Mouse (Mus musculus) lung, postnatal 0 days (tissue): Measurements from ENCODE around the gene Hmgb1. TPM values are rescaled to one million over a fixed set of nuclear protein-coding genes. Genes with fewer than 3 reads are reported as not detected.

ENCODE experiments used
- ATAC-seq: fragments of 200-750 bp; cut with Nextera tagmentation; 2 replicates; pipeline ENCODE4 v1.8.0; 2017; ENCODE audit warnings: moderate library complexity
- DNase-seq: peaks from one replicate; pipeline ENCODE4 v3.0.0-alpha.2; 2016; ENCODE audit warnings: low spot score
- H3K27ac ChIP-seq: fragments of 300-500 bp; sonication (generic); 2 replicates; pipeline ENCODE4 v1.5.1; 2014; ENCODE audit warnings: antibody characterized with exemption, mild to moderate bottlenecking, low read length, mixed read lengths
- H3K27me3 ChIP-seq: fragments of 300-500 bp; sonication (generic); replicated peaks from 2 replicates; pipeline ENCODE4 v1.6.1; 2014; ENCODE audit warnings: low read length, mixed read lengths; ENCODE audit not compliant: insufficient read depth
- H3K36me3 ChIP-seq: fragments of 300-500 bp; sonication (generic); 2 replicates; pipeline ENCODE4 v1.6.1; 2014; ENCODE audit warnings: low read length, mixed read lengths; ENCODE audit not compliant: insufficient read depth
- H3K4me1 ChIP-seq: fragments of 300-500 bp; sonication (generic); 2 replicates; pipeline ENCODE4 v1.6.1; 2014; ENCODE audit warnings: antibody characterized with exemption, low read depth, low read length, mixed read lengths; ENCODE audit not compliant: insufficient read depth
- H3K4me2 ChIP-seq: fragments of 300-500 bp; sonication (generic); replicated peaks from 2 replicates; pipeline ENCODE4 v1.6.1; 2014; ENCODE audit warnings: low read depth, mild to moderate bottlenecking, low read length, moderate library complexity, mixed read lengths
- H3K4me3 ChIP-seq: fragments of 300-500 bp; sonication (generic); 2 replicates; pipeline ENCODE4 v1.5.1; 2014; ENCODE audit warnings: low read depth, low read length
- H3K9ac ChIP-seq: fragments of 300-500 bp; sonication (generic); replicated peaks from 2 replicates; pipeline ENCODE4 v1.6.1; 2014; ENCODE audit warnings: low read depth, mild to moderate bottlenecking
- H3K9me3 ChIP-seq: fragments of 300-500 bp; sonication (generic); 2 replicates; pipeline ENCODE4 v1.6.1; 2016; ENCODE audit warnings: low read length, mixed read lengths
- CTCF ChIP-seq: IDR thresholded peaks from 2 replicates; pipeline ENCODE4 v1.5.1; 2016; ENCODE audit warnings: antibody characterized with exemption, mild to moderate bottlenecking
- EP300 ChIP-seq: IDR thresholded peaks from 2 replicates; pipeline ENCODE4 v1.6.1; 2016; ENCODE audit warnings: antibody characterized with exemption, mild to moderate bottlenecking, control low read depth
- WGBS: fragments of 180-500 bp; shearing (Covaris S2); extraction: QIAGEN DNeasy Blood & Tissue Kit; methylation state at CpG from one replicate; pipeline ENCODE4 v1.1.7; 2014; 5-methylcytosine and 5-hydroxymethylcytosine counted together
- polyA plus RNA-seq: library from polyadenylated mRNA; unstranded; fragments of >200 nt; fragmentation: Nextera tagmentation; extraction: Ambion mirVana; gene quantifications from 2 replicates; pipeline ENCODE4 v1.2.1, GENCODE M21; 2015

Gene Hmgb1
- polyA plus RNA-seq, 1 experiment from 2014 or later = 616 TPM

GRCm38 (mm10) chr5:149030103-149030502 lies 154.2 kb downstream of the Hmgb1 start:
- DNase-seq = no peak
- H3K4me1 ChIP-seq = no peaks in the 10 kb centered on the region; the same call in 1 of the 2 replicates

DNA sequence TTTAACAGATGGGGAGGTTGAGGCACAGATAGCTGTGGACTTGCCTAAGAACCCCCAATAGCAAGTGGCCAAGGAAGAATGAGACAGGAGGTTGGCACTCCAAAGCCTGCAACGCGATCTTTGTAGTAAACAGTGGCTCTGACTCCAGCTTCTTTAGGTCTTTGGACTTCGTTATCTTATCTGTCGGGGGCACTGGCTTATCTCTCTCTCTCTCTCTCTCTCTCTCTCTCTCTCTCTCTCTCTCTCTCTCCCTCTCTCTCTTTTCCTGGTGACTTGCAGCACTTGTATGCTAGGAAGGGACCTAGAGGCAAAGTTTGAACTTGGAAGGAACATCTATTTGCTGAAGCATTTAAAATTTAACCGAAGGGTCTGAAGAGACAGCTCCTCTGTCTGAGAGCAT lies 155.9 kb downstream of the Hmgb1 start:
- no peak for TF ChIP-seq CTCF
- TF ChIP-seq EP300 = no peak
- WGBS = 36% methylated on average over 5 of the region's 5 CpGs
- H3K27me3 ChIP-seq = no peaks in the 10 kb centered on the region
- no peak overlapping the region for H3K27ac ChIP-seq
- no peaks in the 10 kb centered on the region; the same call in 1 of the 2 replicates for H3K4me1 ChIP-seq
- H3K9me3 ChIP-seq = no peaks in the 10 kb centered on the region
- no peak for DNase-seq
- H3K4me3 ChIP-seq = no peak overlapping the region
- no peak overlapping the region for H3K9ac ChIP-seq
- H3K4me2 ChIP-seq = no peak overlapping the region
- no peaks in the 10 kb centered on the region for H3K36me3 ChIP-seq
- no peak for ATAC-seq

More at GRCm38 (mm10) chr5:149030103-149030502, 154.2 kb downstream of the Hmgb1 start:
- no peaks in the 10 kb centered on the region for H3K9me3 ChIP-seq
- no peak for ATAC-seq
- no peak overlapping the region for H3K4me2 ChIP-seq
- 75% methylated on average over 2 of the region's 2 CpGs for WGBS
- H3K9ac ChIP-seq = no peak overlapping the region
- no peaks in the 10 kb centered on the region for H3K36me3 ChIP-seq
- H3K4me3 ChIP-seq = no peak overlapping the region
- H3K27me3 ChIP-seq = no peaks in the 10 kb centered on the region
- no peak overlapping the region for H3K27ac ChIP-seq
- TF ChIP-seq EP300 = no peak
- no peak for TF ChIP-seq CTCF

DNA sequence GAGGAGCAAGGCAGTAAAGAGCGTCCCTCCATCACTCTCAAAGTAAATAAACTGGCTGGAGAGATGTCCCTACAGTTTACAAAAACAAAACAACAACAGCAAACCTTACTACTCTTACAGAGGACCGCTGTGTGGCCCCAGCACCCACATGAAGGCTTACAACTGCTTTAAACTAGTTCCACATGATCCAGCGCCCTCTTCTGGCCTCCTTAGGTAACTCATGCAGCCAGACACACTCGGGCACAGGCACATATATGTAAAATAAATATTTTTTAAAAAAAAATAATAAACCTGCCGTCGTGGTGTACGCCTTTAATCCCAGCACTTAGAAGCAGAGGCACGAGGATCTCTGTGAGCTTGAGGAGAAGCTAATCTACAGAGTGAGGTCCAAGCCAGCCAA lies 156.9 kb downstream of the Hmgb1 start:
- Histone ChIP-seq H3K36me3 (no peaks in the 10 kb centered on the region), H3K4me3 (no peak overlapping the region), H3K27me3 (no peaks in the 10 kb centered on the region), H3K4me2 (no peak overlapping the region), H3K9me3 (no peaks in the 10 kb centered on the region), H3K4me1 (no peaks in the 10 kb centered on the region; the same call in 1 of the 2 replicates), H3K9ac (no peak overlapping the region), H3K27ac (no peak overlapping the region)
- no peak for TF ChIP-seq EP300
- TF ChIP-seq CTCF = peak; percentile 37
- ATAC-seq (no peak), DNase-seq (no peak)
- WGBS = 73% methylated on average over 8 of the region's 8 CpGs

GRCm38 (mm10) chr5:149021120-149021519 lies 163.2 kb downstream of the Hmgb1 start:
- ATAC-seq = peak; percentile 57
- Histone ChIP-seq H3K4me2 (peak overlapping the region; percentile 30), H3K27me3 (no peaks in the 10 kb centered on the region), H3K4me1 (no peaks in the 10 kb centered on the region), H3K9ac (no peak overlapping the region), H3K27ac (0 out of 2 replicates have a peak overlapping the region, but pooled peaks have one; percentile 35), H3K9me3 (no peaks in the 10 kb centered on the region), H3K4me3 (no peak overlapping the region), H3K36me3 (no peaks in the 10 kb centered on the region)
- 29% methylated on average over 7 of the region's 7 CpGs for WGBS
- peak; percentile 57 for DNase-seq
- TF ChIP-seq CTCF = no peak
- TF ChIP-seq EP300 = no peak

DNA sequence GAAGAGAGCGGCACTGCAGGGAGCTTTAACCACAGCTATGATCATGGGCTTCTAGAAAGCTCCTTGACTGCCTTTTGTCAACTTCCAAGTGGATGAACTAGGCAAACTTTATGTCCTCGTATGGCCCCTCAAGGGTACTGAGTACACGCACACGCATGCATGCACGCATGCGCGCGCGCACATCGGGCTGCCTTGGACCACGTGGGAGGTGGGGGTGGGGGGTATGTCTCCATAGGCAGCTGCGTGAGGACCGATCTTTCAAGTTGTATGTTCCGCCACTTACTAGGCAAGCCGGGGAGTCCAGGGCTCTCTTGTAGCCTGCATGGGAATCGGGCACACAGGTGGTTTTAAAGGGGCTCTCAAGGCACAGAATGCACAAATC lies 163.6 kb downstream of the Hmgb1 start:
- Histone ChIP-seq H3K4me2 (peak overlapping the region; percentile 30), H3K27ac (0 out of 2 replicates have a peak overlapping the region, but pooled peaks have one; percentile 35), H3K27me3 (no peaks in the 10 kb centered on the region), H3K4me3 (no peak overlapping the region), H3K4me1 (no peaks in the 10 kb centered on the region), H3K36me3 (no peaks in the 10 kb centered on the region), H3K9me3 (no peaks in the 10 kb centered on the region), H3K9ac (no peak overlapping the region)
- WGBS = 46% methylated on average over 16 of the region's 16 CpGs
- no peak; the same call in 1 of the 2 replicates for TF ChIP-seq CTCF
- TF ChIP-seq EP300 = no peak
- peak; percentile 77 for DNase-seq
- ATAC-seq = peak; percentile 86

GRCm38 (mm10) chr5:149020059-149020680 lies 164.1 kb downstream of the Hmgb1 start:
- Histone ChIP-seq H3K4me2 (peak overlapping the region; percentile 30), H3K27me3 (no peaks in the 10 kb centered on the region), H3K4me3 (no peak overlapping the region), H3K9me3 (no peaks in the 10 kb centered on the region), H3K9ac (no peak overlapping the region), H3K36me3 (no peaks in the 10 kb centered on the region), H3K27ac (peak overlapping the region; percentile 3; the same call in 1 of the 2 replicates), H3K4me1 (no peaks in the 10 kb centered on the region)
- ATAC-seq (peak; percentile 20; the same call in 1 of the 2 replicates), DNase-seq (no peak)
- TF ChIP-seq CTCF = peak; percentile 14; the same call in 1 of the 2 replicates
- no peak for TF ChIP-seq EP300
- WGBS = 25% methylated on average over 18 of the region's 18 CpGs
